Mouse (Mus musculus): ENCODE measurements around the gene Gtf3c5. TPM values are rescaled to one million over a fixed set of nuclear protein-coding genes. Genes with fewer than 3 reads are reported as not detected.

Gtf3c5 gene
- polyA plus RNA-seq, 3 experiments from 2014 or later: 11.3 to 17.4 (median 16.2) TPM

- ATAC-seq: no peak
These were observed 24.0 kb upstream of the Gtf3c5 start for GRCm38 (mm10) chr2:28607341-28608165.

GRCm38 (mm10) chr2:28606601-28607340 lies 23.2 kb upstream of the Gtf3c5 start:
- ATAC-seq: no peak

GRCm38 (mm10) chr2:28605789-28606541 lies 22.4 kb upstream of the Gtf3c5 start:
- ATAC-seq: no peak

- no peak for ATAC-seq
These were observed 20.0 kb upstream of the Gtf3c5 start for GRCm38 (mm10) chr2:28603542-28603941.

GRCm38 (mm10) chr2:28601720-28602590 lies 18.4 kb upstream of the Gtf3c5 start:
- ATAC-seq: no peak

- ATAC-seq: no peak
These were observed 16.0 kb upstream of the Gtf3c5 start for GRCm38 (mm10) chr2:28599569-28599900.

GRCm38 (mm10) chr2:28598692-28599568 lies 15.4 kb upstream of the Gtf3c5 start:
- ATAC-seq: no peak

GRCm38 (mm10) chr2:28597733-28598547 lies 14.4 kb upstream of the Gtf3c5 start:
- ATAC-seq: no peak

- ATAC-seq: no peak
These were observed 13.4 kb upstream of the Gtf3c5 start for GRCm38 (mm10) chr2:28596998-28597397.

- no peak for ATAC-seq
These were observed 12.5 kb upstream of the Gtf3c5 start for GRCm38 (mm10) chr2:28596021-28596420.

GRCm38 (mm10) chr2:28592809-28593208 lies 9.3 kb upstream of the Gtf3c5 start:
- ATAC-seq: no peak

GRCm38 (mm10) chr2:28591479-28591878 lies 7.9 kb upstream of the Gtf3c5 start:
- no peak for ATAC-seq

GRCm38 (mm10) chr2:28588574-28588973 lies 5.0 kb upstream of the Gtf3c5 start:
- no peak for ATAC-seq

GRCm38 (mm10) chr2:28585730-28586129 lies 2.2 kb upstream of the Gtf3c5 start:
- no peak for ATAC-seq

GRCm38 (mm10) chr2:28585043-28585571 lies 1.6 kb upstream of the Gtf3c5 start:
- peak; percentile 53 for ATAC-seq

GRCm38 (mm10) chr2:28582647-28583353 lies 751 bp downstream of the Gtf3c5 start:
- peak; percentile 88 for ATAC-seq

GRCm38 (mm10) chr2:28578003-28578402 lies 5.5 kb downstream of the Gtf3c5 start:
- no peak for ATAC-seq

GRCm38 (mm10) chr2:28576815-28577214 lies 6.7 kb downstream of the Gtf3c5 start:
- ATAC-seq: no peak

- ATAC-seq: no peak
These were observed 8.2 kb downstream of the Gtf3c5 start for GRCm38 (mm10) chr2:28575341-28575740.

Data from inflammation-experienced regulatory T-cells, adult 6 months (primary cell).